Mouse (Mus musculus): ENCODE measurements around the gene Pidd1.

DNA sequence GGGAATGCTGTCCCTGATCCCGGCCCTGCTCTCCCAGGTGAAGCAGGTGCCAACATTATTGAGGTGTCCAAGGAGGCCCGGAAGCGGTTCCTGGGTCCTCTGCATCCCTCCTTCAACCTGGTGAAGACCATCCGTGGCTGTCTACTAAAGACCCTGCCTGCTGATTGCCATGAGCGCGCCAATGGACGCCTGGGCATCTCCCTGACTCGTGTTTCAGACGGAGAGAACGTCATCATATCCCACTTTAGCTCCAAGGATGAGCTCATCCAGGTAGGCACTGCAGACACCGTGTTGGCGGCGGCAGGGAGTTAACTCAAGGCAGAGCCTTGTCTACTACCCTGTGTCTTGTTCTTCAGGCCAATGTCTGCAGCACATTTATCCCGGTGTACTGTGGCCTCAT lies 13.4 kb upstream of the Pidd1 start:
- no peak for TF ChIP-seq CTCF (IDR thresholded peaks at IDR 0.05; ENCODE audit: borderline replicate concordance, insufficient read depth, low read depth, low read length)
- no peak for TF ChIP-seq POLR2A (IDR thresholded peaks at IDR 0.05; ENCODE audit: borderline replicate concordance, insufficient read depth, low read length)
